Mouse (Mus musculus) right cerebral cortex, postnatal 36 days (tissue): ENCODE results near the gene Slit1.

Source experiments
- DNase-seq, 2 experiments: peaks; one replicate each; pipeline ENCODE4 v3.0.0; 2022; ENCODE audit warnings: low spot score in 2 of 2, mixed read lengths in 1 of 2

The Slit1 gene

DNA sequence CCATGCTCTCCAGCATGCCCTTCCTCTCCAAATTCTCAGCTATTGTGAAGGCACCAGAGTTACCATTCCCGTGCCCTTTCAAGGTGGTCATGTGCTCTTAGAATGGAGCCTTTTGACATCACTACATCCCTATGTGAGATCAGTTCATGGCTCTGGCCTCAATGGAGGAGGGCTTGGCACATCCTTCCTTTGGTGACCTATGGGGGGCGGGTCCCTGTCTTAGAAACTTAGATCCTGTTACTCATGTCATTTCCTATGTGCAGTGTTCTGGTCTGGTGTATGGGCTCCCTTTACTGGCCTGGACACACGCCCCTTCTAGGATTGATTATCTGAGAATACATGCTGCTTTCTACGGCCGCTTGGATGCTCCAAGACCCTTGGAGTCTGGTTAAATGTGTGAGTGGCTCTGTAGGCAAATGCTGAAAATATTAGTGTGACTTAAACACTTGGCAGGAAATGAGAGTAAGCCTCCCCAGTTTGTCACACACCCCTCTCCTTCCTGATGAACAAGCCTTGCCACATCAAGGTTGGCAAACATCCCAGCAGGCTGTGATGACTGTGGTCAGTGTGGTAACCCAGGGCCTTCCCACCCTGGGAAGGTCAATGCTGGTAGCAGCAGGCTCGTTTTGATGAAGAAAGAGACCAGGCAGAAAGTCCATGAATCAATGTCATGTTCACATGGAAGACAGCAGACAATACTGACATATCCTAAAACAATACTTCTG is 146.1 kb downstream of the Slit1 start:
- DNase-seq, result no peak

GRCm38 (mm10) chr19:41591808-41592207 is 151.7 kb downstream of the Slit1 start:
- no peak for DNase-seq

DNA sequence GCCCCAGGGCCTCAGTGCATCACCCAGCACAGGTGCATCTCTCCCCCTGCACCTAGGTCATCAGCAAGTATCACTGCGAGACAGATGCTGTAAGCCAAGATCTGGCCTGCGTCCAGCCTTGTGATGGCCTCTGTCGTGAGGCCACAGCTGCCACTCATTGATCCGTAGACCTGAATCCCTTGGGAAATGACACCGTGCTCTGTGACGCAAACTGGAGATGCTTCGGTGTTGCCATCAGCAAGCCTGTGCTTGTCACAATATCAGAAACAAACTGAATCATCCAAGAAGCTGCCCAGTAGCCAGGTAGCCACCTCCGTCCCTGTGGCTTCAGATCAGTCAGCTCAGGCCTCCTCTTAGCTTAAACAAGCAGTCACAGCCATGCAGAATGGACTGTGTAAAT is 153.8 kb downstream of the Slit1 start:
- DNase-seq, result no peak

- no peak for DNase-seq
Measured at GRCm38 (mm10) chr19:41589026-41589425, 154.4 kb downstream of the Slit1 start.

DNA sequence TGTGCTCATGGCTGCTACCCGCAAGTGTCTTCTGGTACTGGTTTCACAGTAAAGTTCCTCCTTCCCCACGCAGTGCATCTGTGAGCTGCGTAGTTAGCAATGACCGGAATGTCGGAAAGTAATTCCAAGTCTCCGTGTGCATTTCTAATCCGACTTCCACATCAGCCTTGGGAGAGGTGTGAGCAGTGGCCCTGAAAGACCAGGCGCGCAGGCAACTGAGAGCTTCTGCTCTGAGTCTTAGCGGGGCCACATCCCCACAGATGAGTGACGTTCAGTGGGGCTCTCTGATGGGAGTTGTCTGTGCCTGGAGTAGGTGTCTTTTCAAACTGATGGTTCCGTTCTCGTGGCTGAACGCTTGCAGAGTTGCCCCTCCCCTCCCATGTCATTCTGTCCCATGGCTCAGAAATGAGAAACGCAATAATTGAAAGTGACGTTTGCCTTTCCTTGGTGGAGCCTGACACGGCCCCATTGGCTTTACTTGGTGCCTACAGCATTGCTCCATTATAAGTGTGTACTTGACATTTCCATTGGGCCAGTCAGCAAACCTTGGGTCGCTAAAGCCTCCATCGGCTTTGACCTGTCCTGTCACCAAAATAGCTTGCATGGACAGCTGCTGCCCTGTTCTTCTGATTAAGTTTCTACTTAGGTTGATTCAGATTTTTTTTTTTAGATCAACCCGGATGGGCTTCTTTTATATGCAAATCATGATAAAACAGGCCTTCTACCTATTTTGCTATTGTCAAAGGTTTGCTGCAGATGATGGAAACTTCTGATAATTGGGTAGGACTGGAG is 155.8 kb downstream of the Slit1 start:
- DNase-seq, result no peak

DNA sequence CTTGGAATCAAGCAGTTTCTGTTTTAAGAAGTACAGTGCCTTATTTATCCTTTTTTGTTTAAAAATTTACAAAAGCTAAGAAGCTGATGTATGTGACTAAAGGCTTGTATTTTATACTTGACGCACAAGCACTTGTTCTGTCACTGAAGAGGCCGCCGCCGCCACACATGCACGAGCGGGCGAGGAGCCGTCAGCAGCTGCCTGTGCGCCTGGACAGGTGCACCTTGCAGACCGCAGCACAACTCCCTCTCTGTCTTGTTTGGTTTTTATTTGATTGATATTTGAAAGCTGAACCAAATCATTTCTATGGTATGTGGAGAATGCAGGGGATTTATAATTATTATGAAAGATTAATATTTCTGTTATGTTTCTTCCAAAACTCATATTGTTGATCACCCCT is 156.7 kb downstream of the Slit1 start:
- no peak for DNase-seq

GRCm38 (mm10) chr19:41582918-41583514 is 160.4 kb downstream of the Slit1 start:
- DNase-seq, result no peak

- no peak for DNase-seq
Measured at GRCm38 (mm10) chr19:41581706-41582420, 161.6 kb downstream of the Slit1 start, which contains the start of gene Gm340. Gm340 (plus strand) TSS chr19:41582370.

DNA sequence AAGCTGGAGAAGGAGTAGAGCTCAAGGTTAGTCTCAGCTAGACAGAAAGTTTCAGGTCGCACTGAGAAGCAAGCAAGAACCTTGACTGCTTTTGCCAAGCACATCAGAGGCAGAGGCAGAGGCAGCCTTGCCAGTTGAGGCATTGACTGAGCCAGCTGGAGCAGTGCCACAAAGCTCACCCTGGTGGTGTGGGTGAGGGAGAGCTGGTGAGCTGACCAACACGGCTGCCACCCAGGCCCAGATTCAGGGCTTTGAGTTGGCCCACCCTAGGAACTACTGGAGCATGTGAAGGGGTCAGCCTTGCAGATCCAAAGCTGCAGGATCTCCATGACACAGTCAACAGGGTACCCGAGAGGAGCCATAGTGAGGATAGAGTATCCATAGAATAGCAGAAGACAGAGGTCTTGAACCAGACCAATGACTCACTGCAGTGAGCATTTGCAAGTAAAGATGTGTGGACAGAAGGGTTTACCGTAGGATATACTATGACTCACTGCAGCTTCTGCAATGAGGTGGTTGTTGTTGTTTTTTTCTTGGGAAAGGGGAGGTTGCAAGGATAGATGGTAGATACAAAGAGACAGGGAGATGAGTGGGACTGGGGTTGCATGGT is 164.0 kb downstream of the Slit1 start:
- no peak for DNase-seq

DNA sequence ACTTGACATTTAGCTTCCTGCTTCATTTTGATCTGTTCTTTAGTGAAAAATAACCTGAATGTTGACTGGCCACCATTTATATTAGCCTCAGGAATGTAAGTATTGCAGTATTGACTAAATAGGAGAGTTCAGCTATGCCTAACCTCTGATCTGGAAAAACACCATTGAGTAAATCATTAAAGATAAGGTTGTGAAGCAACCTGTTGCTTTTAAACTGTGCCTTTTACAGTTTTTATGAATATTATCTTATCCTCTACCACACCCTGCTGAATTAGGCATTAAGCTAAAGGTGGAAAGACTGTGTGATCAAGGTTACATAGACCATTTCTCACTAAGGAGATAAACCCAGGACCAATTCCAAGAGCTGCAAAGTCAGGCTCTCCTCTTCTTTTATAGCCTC is 165.9 kb downstream of the Slit1 start:
- DNase-seq, result no peak

GRCm38 (mm10) chr19:41573700-41574099 is 169.8 kb downstream of the Slit1 start:
- DNase-seq, result no peak

DNA sequence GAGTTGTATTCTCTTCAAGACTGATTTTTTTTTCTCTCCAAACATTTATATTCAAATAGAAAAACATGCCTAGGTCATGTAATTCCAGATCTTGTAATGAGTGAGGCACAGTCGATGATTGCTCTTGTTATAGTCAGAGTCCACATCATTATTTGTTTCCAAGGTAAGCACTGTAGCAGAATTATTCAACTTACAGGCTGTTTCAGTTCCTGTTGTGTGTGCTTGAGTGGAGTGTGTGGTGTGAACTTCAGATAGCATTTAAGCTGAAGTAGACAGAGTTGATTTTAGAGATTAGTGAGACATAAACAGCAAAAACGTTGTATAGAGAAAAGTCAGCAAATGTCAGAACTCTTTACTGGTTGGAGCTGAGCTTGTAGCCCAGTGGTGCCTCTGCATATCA is 174.7 kb downstream of the Slit1 start:
- no peak for DNase-seq

GRCm38 (mm10) chr19:41560856-41561255 is 182.6 kb downstream of the Slit1 start:
- DNase-seq, result no peak

GRCm38 (mm10) chr19:41558891-41559486 is 184.5 kb downstream of the Slit1 start:
- no peak for DNase-seq

GRCm38 (mm10) chr19:41557491-41557890 is 186.0 kb downstream of the Slit1 start:
- no peak for DNase-seq

GRCm38 (mm10) chr19:41556981-41557380 is 186.5 kb downstream of the Slit1 start:
- no peak for DNase-seq
